Mouse (Mus musculus) stomach, embryonic 14.5 days (tissue): ENCODE data around the gene Mroh3. TPM values are rescaled to one million over a fixed set of nuclear protein-coding genes. Genes with fewer than 3 reads are reported as not detected.
A peak's percentile ranks its signal among the peaks of the same experiment; 100 is the strongest.

Source experiments
- ATAC-seq: fragments of 200-750 bp; cut with Nextera tagmentation; 2 replicates; pipeline ENCODE4 v1.8.0; 2017; ENCODE audit warnings: low read depth, moderate TSS enrichment; ENCODE audit not compliant: insufficient number of reproducible peaks, insufficient read depth, low FRiP score
- H3K27ac ChIP-seq: fragments of 300-500 bp; sonication (generic); 2 replicates; pipeline ENCODE4 v1.5.1; 2014; ENCODE audit warnings: mild to moderate bottlenecking, low read length, moderate library complexity, mixed read lengths
- H3K27me3 ChIP-seq: fragments of 300-500 bp; sonication (generic); 2 replicates; pipeline ENCODE4 v1.6.1; 2014; ENCODE audit warnings: low read length, control low read depth, mixed read lengths; ENCODE audit not compliant: control insufficient read depth, insufficient read depth
- H3K36me3 ChIP-seq: fragments of 300-500 bp; sonication (generic); 2 replicates; pipeline ENCODE4 v1.6.1; 2014; ENCODE audit warnings: mild to moderate bottlenecking, control low read depth, low read length, moderate library complexity, mixed read lengths; ENCODE audit not compliant: control insufficient read depth, insufficient read depth
- H3K4me1 ChIP-seq: fragments of 300-500 bp; sonication (generic); 2 replicates; pipeline ENCODE4 v1.6.1; 2014; ENCODE audit warnings: low read length, control low read depth, mixed read lengths; ENCODE audit not compliant: control insufficient read depth, insufficient read depth
- H3K4me2 ChIP-seq: fragments of 300-500 bp; sonication (generic); replicated peaks from 2 replicates; pipeline ENCODE4 v1.6.1; 2014; ENCODE audit warnings: low read depth, low read length, control low read depth
- H3K4me3 ChIP-seq: fragments of 300-500 bp; sonication (generic); 2 replicates; pipeline ENCODE4 v1.5.1; 2014; ENCODE audit warnings: low read depth, low read length, control low read depth
- H3K9ac ChIP-seq: fragments of 300-500 bp; sonication (generic); replicated peaks from 2 replicates; pipeline ENCODE4 v1.6.1; 2014; ENCODE audit warnings: low read depth, mild to moderate bottlenecking, control low read depth, low read length, moderate library complexity, mixed read lengths
- H3K9me3 ChIP-seq: fragments of 300-500 bp; sonication (generic); 2 replicates; pipeline ENCODE4 v1.6.1; 2016; ENCODE audit warnings: low read depth, low read length, control low read depth; ENCODE audit not compliant: control insufficient read depth
- WGBS: fragments of 180-500 bp; shearing (Covaris S2); extraction: QIAGEN DNeasy Blood & Tissue Kit; methylation state at CpG from one replicate; pipeline ENCODE4 v1.1.7; 2014; 5-methylcytosine and 5-hydroxymethylcytosine counted together
- polyA plus RNA-seq: library from polyadenylated mRNA; unstranded; fragments of >200 nt; fragmentation: Nextera tagmentation; extraction: Ambion mirVana; gene quantifications from 2 replicates; pipeline ENCODE4 v1.2.1, GENCODE M21; 2014

The Mroh3 gene
- polyA plus RNA-seq, 1 experiment from 2014 or later = 2.7 TPM

DNA sequence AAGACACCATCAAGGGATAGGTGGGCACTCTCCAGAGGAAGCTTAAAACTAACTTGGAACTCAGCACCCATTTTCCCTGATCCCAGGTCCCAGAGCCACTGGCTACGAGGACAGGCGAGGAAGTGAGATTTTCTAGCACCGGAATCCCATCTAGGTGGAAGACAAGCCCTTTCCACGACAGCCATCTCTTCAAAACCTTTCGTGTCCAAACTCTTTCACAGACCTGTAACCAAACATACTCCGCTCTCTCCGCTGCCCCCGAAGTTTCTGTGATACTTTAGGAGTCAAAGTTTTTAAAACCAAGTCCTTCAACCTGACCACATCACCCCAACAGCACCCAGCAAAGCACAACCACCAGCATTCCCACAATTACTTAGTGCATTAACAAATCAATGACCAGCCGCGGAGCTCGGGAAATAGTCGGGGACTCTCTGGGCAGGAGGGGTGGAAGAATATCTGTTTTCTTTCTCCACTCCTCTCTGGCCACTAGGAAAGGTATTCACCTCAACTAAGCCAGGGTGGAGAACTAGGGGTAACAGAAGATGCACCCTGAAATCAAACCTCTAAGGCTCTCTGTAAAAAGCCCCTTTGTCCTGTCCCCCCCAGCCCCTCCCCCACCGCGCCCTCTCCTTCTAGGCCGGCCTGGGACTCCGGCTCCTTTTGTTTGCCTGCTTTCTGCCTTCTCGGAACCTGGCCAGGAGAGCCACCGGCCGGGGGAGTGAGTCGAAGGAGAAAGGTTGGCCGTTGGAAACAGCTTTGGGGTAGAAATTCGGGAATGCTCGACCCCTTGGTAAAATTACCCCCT lies 20.6 kb upstream of the Mroh3 start:
- Histone ChIP-seq H3K9me3 (no peaks in the 10 kb centered on the region), H3K27me3 (no peaks in the 10 kb centered on the region), H3K9ac (peak overlapping the region; percentile 58), H3K27ac (peak overlapping the region; percentile 77), H3K4me2 (peak overlapping the region; percentile 56), H3K36me3 (no peaks in the 10 kb centered on the region), H3K4me1 (peaks cover 31% of the 10 kb centered on the region), H3K4me3 (peak overlapping the region; percentile 61)
- no peak for ATAC-seq
- WGBS = 3% methylated on average over 23 of the region's 23 CpGs

DNA sequence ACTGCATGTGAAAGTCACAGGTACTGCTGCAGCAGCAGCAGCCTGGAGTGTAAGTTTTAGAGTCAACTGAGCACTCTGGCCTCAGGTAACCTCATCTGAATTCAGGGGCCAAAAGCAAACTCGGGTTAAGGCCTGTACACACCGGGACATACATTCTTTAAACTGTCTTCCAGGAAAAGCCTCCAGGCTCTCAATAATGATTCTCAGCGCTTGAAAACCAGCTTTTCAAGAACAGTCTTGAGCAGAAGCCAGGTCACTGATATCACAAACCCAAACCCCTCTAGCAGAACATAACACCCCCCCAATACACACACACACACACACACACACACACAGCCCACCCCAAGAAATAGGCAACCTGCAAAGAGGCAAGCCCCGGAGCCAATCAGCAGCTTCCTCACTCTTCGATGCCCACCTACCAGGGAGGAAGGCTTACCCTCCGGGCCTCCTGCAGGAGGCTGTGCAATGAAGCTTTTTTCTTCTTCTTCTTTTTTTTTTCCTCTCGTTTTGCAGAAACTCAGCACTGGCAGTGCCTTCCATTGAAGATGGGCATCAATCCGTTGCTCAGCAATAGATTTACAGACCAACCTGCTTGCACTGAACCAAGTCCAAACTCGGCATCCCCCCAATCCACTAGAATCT lies 19.8 kb upstream of the Mroh3 start:
- Histone ChIP-seq H3K4me1 (peaks cover 39% of the 10 kb centered on the region), H3K27ac (peak overlapping the region; percentile 77), H3K4me2 (peak overlapping the region; percentile 56), H3K4me3 (peak overlapping the region; percentile 61), H3K9me3 (no peaks in the 10 kb centered on the region), H3K27me3 (no peaks in the 10 kb centered on the region), H3K36me3 (no peaks in the 10 kb centered on the region; the same call in 1 of the 2 replicates), H3K9ac (peak overlapping the region; percentile 58; the same call in 1 of the 2 replicates)
- WGBS = 3% methylated on average over 9 of the region's 9 CpGs
- no peak for ATAC-seq

DNA sequence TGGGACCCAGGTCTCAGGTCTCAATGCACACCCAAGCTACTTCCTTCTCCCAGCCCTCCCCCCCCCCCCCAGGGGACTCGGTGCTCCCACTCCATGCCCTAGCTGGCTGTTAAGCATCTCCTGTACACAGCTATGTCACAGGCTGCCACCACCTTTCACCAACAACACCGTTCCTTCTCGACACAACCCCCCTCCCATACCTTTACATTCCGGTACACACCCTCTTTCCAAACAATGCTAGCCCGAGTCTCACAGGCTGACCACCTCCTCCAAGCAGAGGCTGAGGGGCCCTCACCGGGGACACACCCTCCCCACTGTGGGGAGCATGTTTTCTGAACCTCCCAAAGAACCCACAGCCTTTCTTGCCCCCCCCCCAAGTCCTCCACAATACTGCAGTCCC lies 19.0 kb upstream of the Mroh3 start:
- peak; percentile 83 for ATAC-seq
- Histone ChIP-seq H3K4me2 (peak overlapping the region; percentile 56), H3K4me1 (peaks cover 41% of the 10 kb centered on the region), H3K4me3 (peak overlapping the region; percentile 61), H3K27ac (peak overlapping the region; percentile 77), H3K36me3 (no peaks in the 10 kb centered on the region; the same call in 1 of the 2 replicates), H3K27me3 (no peaks in the 10 kb centered on the region), H3K9ac (0 out of 2 replicates have a peak overlapping the region, but pooled peaks have one; percentile 58), H3K9me3 (no peaks in the 10 kb centered on the region)
- WGBS = 3% methylated on average over 6 of the region's 6 CpGs

DNA sequence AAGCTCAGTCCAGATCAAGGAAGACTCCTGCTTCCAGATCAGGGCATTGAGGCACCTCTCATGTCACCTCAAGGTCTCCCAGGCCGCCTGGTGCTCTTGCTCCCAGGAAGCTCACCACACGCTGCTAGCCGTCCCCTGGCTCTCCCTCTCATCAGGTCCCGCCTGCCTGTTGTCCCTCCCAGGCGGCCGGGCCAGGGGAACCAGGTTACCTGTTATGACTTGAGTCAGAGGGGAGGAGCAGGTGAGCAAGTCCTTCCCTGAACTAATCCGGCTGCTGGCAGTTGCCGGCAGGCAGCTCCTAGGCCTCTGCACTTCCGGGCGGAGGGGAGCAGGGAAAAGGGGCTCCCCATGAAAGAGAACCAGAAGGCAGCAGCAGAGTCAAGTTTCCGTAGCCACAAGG lies 17.6 kb upstream of the Mroh3 start:
- H3K4me1 ChIP-seq = peaks cover 41% of the 10 kb centered on the region
- 0 out of 2 replicates have a peak overlapping the region, but pooled peaks have one; percentile 10 for H3K9ac ChIP-seq
- no peaks in the 10 kb centered on the region for H3K27me3 ChIP-seq
- no peaks in the 10 kb centered on the region for H3K9me3 ChIP-seq
- H3K4me2 ChIP-seq = peak overlapping the region; percentile 56
- H3K27ac ChIP-seq = peak overlapping the region; percentile 77; the same call in 1 of the 2 replicates
- peaks cover 5% of the 10 kb centered on the region; the same call in 1 of the 2 replicates for H3K36me3 ChIP-seq
- 25% methylated on average over 11 of the region's 11 CpGs for WGBS
- peak overlapping the region; percentile 61 for H3K4me3 ChIP-seq
- peak; percentile 16; the same call in 1 of the 2 replicates for ATAC-seq

DNA sequence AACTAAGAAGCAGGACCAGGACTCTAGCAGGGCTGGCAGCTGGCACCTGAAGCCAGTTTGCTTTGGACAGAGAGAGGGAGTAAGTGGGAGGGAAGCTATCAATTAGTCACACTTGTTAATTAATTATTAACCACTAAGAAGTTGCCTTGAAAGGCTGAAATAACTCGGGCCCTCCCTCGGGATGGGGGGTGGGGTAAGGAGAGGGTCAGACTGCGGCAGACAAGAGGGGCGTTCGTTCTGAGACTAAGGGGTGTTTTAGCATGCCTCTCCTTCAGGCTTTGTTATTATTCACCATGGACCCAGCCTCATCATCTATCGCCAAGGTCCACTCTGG lies 16.4 kb upstream of the Mroh3 start:
- Histone ChIP-seq H3K4me3 (peak overlapping the region; percentile 61), H3K27ac (peak overlapping the region; percentile 77), H3K4me2 (peak overlapping the region; percentile 56), H3K4me1 (peaks cover 46% of the 10 kb centered on the region), H3K27me3 (no peaks in the 10 kb centered on the region), H3K36me3 (peaks cover 9% of the 10 kb centered on the region), H3K9me3 (no peaks in the 10 kb centered on the region), H3K9ac (no peak overlapping the region)
- ATAC-seq = no peak
- WGBS = 31% methylated on average over 6 of the region's 6 CpGs

DNA sequence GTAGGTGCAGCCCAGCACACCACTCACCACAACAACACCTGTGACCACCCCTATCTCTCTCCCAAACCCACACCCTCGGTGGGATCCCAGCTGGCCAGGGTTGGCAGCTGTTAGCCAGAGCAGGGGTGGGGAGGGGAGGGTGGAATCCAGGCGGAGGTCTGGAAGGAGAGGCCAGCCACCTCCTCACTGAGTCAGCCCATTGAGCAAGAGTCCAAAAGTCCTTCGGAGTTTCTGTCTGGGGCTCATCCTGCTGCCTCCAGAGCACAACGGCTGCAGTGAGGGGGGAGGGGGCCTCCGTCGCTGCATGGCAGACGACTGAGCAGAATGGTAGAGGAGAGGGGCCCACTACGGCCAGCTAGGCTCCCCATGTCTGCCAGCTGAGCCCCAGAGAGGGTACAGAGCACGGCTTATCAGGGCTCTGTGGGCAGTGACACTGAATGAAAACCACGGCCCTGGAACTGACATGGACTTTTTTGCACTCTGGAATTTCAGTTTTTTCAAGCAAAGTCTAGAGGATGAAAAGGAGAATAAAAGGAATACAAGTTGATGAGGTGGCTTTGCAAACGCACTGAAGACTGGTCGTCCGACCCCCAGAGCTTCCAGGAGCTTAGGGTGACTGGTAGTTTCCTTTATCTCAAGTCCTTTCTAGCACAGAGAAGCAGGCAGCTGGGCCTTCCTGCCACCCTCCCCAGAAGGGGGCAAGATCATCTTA lies 15.9 kb upstream of the Mroh3 start:
- H3K4me3 ChIP-seq = peak overlapping the region; percentile 61
- peaks cover 9% of the 10 kb centered on the region for H3K36me3 ChIP-seq
- peak overlapping the region; percentile 56 for H3K4me2 ChIP-seq
- ATAC-seq = peak; percentile 15
- H3K9me3 ChIP-seq = no peaks in the 10 kb centered on the region
- WGBS = 14% methylated on average over 13 of the region's 13 CpGs
- H3K27ac ChIP-seq = peak overlapping the region; percentile 77
- no peak overlapping the region for H3K9ac ChIP-seq
- no peaks in the 10 kb centered on the region for H3K27me3 ChIP-seq
- peaks cover 46% of the 10 kb centered on the region for H3K4me1 ChIP-seq

DNA sequence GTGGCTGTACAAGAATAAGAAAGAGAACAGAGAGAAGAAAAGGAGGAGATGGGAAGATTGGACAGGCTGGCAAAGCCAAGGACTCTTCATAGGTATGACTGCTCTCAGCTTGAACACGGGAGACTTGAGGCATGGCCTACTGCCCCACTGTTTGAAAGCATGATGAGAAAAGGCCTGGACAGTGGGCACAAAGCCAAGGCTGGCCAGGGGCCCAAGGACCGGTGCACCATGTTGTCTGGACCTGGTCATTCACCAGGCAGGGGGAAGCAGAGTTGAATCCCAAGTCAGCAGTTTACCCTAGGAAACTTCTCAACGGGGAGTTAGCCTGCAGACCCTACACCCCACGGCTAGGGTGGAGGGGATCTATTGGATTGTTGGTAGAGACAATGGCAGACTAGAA lies 15.2 kb upstream of the Mroh3 start:
- peak overlapping the region; percentile 56 for H3K4me2 ChIP-seq
- no peak overlapping the region; the same call in 1 of the 2 replicates for H3K27ac ChIP-seq
- WGBS = 56% methylated on average over 4 of the region's 4 CpGs

DNA sequence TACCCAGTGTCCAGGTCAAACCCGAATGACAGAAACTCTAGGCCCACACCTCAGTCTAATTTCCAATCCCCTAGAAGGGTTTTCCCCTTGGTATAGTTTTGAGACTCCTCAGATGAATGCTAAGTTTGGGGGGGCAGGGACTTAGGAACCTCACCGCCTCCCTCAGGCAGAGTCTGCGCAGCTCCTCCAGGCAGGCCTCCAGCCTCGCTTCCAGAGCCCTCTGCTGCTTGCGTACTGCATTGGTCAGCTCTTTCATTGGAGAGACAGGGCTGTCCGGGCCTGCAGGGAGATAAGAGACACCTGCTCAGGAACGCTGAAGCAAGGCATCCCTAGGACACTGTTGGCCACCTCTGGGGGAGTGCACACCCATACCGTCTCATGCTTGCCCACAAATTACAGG lies 14.0 kb upstream of the Mroh3 start:
- H3K36me3 ChIP-seq = peaks cover 9% of the 10 kb centered on the region
- no peak overlapping the region for H3K9ac ChIP-seq
- no peaks in the 10 kb centered on the region for H3K27me3 ChIP-seq
- no peak overlapping the region for H3K4me2 ChIP-seq
- H3K9me3 ChIP-seq = no peaks in the 10 kb centered on the region
- no peak for ATAC-seq
- WGBS = 80% methylated on average over 8 of the region's 8 CpGs
- H3K4me1 ChIP-seq = peaks cover 38% of the 10 kb centered on the region
- H3K27ac ChIP-seq = no peak overlapping the region
- H3K4me3 ChIP-seq = no peak overlapping the region

More for the DNA sequence above, 15.2 kb upstream of the Mroh3 start:
- H3K9ac ChIP-seq = no peak overlapping the region
- ATAC-seq = no peak
- H3K9me3 ChIP-seq = no peaks in the 10 kb centered on the region
- H3K4me1 ChIP-seq = peaks cover 46% of the 10 kb centered on the region
- H3K27me3 ChIP-seq = no peaks in the 10 kb centered on the region
- no peak overlapping the region for H3K4me3 ChIP-seq
- H3K36me3 ChIP-seq = peaks cover 9% of the 10 kb centered on the region
